Mouse (Mus musculus): ENCODE measurements around the gene Rasl11a. TPM values are rescaled to one million over a fixed set of nuclear protein-coding genes. Genes with fewer than 3 reads are reported as not detected.

Gene Rasl11a
- polyA plus RNA-seq, 1 experiment from 2014 or later = 3.0 TPM

DNA sequence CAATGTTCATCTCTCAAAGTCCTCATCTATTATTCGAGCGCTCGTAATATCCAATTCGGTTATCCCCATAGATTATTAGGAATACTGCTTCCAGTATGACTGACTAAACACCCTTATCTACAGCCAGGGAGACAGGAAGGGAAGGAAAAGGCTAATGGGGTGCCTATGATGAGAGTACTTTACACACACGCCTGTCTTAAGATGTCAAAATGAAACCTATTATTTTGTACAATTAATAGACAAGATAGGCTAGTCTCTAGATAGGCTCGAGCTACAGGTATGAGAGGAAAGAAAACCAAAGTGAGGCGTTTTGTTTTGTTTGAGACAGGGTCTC, 12.5 kb upstream of the Rasl11a start:
- no peaks in the 10 kb centered on the region for H3K27me3 ChIP-seq (ENCODE audit: insufficient read depth, low read length)
- peaks cover 20% of the 10 kb centered on the region for H3K4me1 ChIP-seq (ENCODE audit: insufficient read depth)
- H3K4me3 ChIP-seq (ENCODE audit: low read depth, low read length) = peak overlapping the region; percentile 89
- DNase-seq (no peak), ATAC-seq (peak; percentile 4)
- TF ChIP-seq EP300 (IDR thresholded peaks at IDR 0.05; ENCODE audit: low read depth) = no peak
- TF ChIP-seq CTCF (IDR thresholded peaks at IDR 0.05; ENCODE audit: low read depth) = no peak
- H3K9me3 ChIP-seq (ENCODE audit: low read length) = no peaks in the 10 kb centered on the region
- peaks cover 33% of the 10 kb centered on the region for H3K36me3 ChIP-seq (replicated peaks; ENCODE audit: insufficient read depth, low read length)
- peak overlapping the region; percentile 91 for H3K9ac ChIP-seq (replicated peaks)
- peak overlapping the region; percentile 81 for H3K4me2 ChIP-seq (ENCODE audit: low read depth, low read length)
- H3K27ac ChIP-seq (ENCODE audit: low read depth) = peak overlapping the region; percentile 88
- 48% methylated on average over 7 of the region's 7 CpGs for WGBS (ENCODE audit: insufficient replicate concordance)

DNA sequence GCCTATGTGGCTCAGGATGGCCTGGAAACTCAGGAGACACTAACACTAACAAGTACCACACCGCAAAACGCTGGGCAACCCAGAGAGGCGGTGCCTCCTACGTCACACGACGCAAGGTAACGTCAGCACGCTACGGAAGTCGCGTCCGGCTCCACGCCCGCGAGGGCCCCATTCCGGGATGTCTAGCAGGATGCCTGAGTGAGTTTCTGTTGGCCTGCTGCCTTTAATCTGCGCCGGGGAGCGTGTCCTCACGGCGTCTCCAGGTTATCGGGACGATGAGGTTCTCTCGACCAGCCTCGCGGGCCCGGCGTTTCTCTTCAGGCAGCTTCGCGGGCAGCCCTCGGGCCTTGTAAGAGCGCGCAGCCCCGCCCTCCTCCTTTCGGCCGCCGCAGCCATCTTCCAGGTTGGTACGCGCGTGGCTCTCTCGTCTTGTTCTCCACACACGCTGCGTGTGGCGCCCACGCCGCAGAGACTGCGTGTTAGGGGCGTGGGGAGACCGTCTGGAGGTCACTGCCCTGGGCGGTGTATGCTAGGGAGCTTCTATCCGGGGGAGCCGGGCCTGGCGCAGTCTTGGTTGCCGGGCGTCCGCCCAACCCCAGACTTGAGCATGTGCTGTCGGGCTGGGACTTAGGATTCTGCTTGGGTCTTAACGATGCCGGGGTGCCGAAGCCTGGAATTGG, 12.0 kb upstream of the Rasl11a start, which contains the start of gene Rpl21:
Gene Rpl21 (plus strand): TSS at position 122 of the 680 bp plus-strand sequence.
- Histone ChIP-seq H3K4me2 (ENCODE audit: low read depth, low read length) (peak within 1 kb of the TSS; percentile 81), H3K9me3 (ENCODE audit: low read length) (no peaks in the 10 kb centered on the region), H3K27ac (ENCODE audit: low read depth) (peak within 1 kb of the TSS; percentile 88), H3K4me1 (ENCODE audit: insufficient read depth) (peaks cover 20% of the 10 kb centered on the region), H3K4me3 (ENCODE audit: low read depth, low read length) (peak within 1 kb of the TSS; percentile 89), H3K36me3 (replicated peaks; ENCODE audit: insufficient read depth, low read length) (peaks cover 38% of the 10 kb centered on the region), H3K9ac (replicated peaks) (peak within 1 kb of the TSS; percentile 91), H3K27me3 (ENCODE audit: insufficient read depth, low read length) (no peaks in the 10 kb centered on the region)
- peak; percentile 98 for ATAC-seq
- DNase-seq = peak; percentile 95
- TF ChIP-seq CTCF (IDR thresholded peaks at IDR 0.05; ENCODE audit: low read depth) (0 out of 2 replicates have a peak, but pooled peaks have one; percentile 6), EP300 (IDR thresholded peaks at IDR 0.05; ENCODE audit: low read depth) (peak; percentile 90)
- under 1% methylated on average over 60 of the region's 60 CpGs for WGBS (ENCODE audit: insufficient replicate concordance)

DNA sequence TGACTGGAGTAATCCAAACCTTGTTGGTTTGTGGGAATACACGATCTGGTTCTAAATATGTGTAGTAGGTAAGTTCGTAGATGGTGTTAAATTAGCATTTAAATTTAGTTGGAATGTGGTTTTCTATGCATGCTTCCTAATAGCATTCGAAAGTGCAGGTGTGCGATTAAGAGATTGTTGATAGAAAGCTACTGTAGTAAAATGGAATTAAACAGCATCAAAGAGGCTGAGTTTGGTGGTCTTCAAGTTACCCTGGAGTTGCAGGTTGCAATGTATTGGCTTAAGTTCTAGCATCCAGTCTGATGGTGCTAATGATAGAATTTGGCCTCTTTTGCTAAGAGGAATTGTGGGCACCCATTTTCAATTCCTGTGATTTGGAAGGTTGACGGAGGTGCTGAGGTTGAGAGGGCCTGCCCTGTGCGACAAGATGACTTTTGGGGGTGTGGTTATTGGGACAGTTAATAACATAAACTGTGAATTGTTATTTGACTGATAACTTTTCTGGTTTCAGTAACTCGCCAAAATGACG, 11.1 kb upstream of the Rasl11a start:
- Histone ChIP-seq H3K4me2 (ENCODE audit: low read depth, low read length) (peak overlapping the region; percentile 81), H3K4me3 (ENCODE audit: low read depth, low read length) (peak overlapping the region; percentile 89), H3K36me3 (replicated peaks; ENCODE audit: insufficient read depth, low read length) (peaks cover 46% of the 10 kb centered on the region), H3K27ac (ENCODE audit: low read depth) (peak overlapping the region; percentile 88), H3K27me3 (ENCODE audit: insufficient read depth, low read length) (no peaks in the 10 kb centered on the region), H3K9me3 (ENCODE audit: low read length) (no peaks in the 10 kb centered on the region), H3K9ac (replicated peaks) (peak overlapping the region; percentile 91), H3K4me1 (ENCODE audit: insufficient read depth) (peaks cover 20% of the 10 kb centered on the region)
- 10% methylated on average over 8 of the region's 8 CpGs for WGBS (ENCODE audit: insufficient replicate concordance)
- ATAC-seq (no peak), DNase-seq (no peak)
- TF ChIP-seq EP300 (IDR thresholded peaks at IDR 0.05; ENCODE audit: low read depth) (no peak), CTCF (IDR thresholded peaks at IDR 0.05; ENCODE audit: low read depth) (no peak)

DNA sequence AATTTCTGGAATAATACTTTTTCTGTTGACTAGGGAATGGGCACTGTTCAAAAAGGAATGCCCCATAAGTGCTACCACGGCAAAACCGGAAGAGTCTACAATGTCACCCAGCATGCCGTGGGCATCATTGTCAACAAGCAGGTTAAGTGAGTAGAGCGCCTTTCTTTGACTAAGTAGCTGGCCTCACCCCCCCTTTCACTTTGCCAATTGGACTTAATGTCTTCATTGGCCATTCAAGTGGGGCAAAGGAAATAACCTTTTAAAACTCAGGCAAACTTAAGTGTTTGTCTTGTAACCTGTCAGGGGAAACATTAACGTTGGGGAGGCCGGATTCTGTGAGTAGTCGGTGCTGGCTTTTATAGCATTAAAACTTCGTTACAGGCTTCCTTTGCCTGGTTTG, 9.9 kb upstream of the Rasl11a start:
- H3K4me1 ChIP-seq (ENCODE audit: insufficient read depth) = peaks cover 20% of the 10 kb centered on the region
- no peak overlapping the region for H3K4me3 ChIP-seq (ENCODE audit: low read depth, low read length)
- H3K27me3 ChIP-seq (ENCODE audit: insufficient read depth, low read length) = no peaks in the 10 kb centered on the region
- WGBS (ENCODE audit: insufficient replicate concordance) = 51% methylated on average over 8 of the region's 8 CpGs
- peaks cover 46% of the 10 kb centered on the region for H3K36me3 ChIP-seq (replicated peaks; ENCODE audit: insufficient read depth, low read length)
- no peak overlapping the region for H3K9ac ChIP-seq (replicated peaks)
- H3K27ac ChIP-seq (ENCODE audit: low read depth) = peak overlapping the region; percentile 18; the same call in 1 of the 2 replicates
- peak overlapping the region; percentile 81 for H3K4me2 ChIP-seq (ENCODE audit: low read depth, low read length)
- no peaks in the 10 kb centered on the region for H3K9me3 ChIP-seq (ENCODE audit: low read length)
- TF ChIP-seq EP300 (IDR thresholded peaks at IDR 0.05; ENCODE audit: low read depth) = no peak
- no peak for TF ChIP-seq CTCF (IDR thresholded peaks at IDR 0.05; ENCODE audit: low read depth)
- ATAC-seq (no peak), DNase-seq (no peak)

DNA sequence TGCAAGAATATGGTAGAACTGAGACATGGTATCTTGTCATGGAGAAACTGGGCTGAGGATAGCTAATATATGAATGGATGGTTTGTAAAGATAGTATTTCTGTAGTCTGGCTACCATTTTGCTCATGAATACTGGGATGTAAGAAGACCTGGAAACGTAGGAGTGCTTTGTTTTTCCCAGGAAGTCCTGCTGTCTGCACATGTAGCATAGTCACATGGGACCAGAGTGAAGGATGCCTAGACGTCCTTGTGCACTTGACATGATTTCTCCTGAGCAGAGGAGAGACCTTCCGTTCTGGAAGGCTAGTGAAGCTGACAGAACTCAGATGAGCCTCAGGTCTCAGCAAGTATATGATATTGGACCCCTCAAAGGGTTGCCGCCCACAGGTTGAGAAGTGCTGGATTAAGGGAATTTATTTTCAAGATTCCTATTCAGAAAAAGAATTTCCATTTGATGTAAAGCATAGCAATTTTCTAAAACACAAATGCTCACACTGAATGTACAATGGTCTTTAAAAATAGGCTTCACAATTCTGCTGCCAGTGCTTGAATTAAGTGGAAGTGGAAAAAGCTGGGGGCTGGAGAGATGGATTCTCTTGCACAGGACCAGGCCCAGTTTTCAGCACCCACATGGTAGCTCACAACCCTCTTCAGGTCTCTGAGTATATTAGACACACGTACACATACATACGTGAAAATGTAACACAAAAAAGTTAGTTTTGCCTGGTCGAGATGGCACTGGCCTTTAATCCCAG, 6.7 kb upstream of the Rasl11a start:
- no peak overlapping the region for H3K4me2 ChIP-seq (ENCODE audit: low read depth, low read length)
- peaks cover 46% of the 10 kb centered on the region for H3K36me3 ChIP-seq (replicated peaks; ENCODE audit: insufficient read depth, low read length)

More for the DNA sequence above, 6.7 kb upstream of the Rasl11a start:
- 68% methylated on average over 7 of the region's 7 CpGs for WGBS (ENCODE audit: insufficient replicate concordance)
- Histone ChIP-seq H3K27me3 (ENCODE audit: insufficient read depth, low read length) (no peaks in the 10 kb centered on the region), H3K27ac (ENCODE audit: low read depth) (no peak overlapping the region), H3K9me3 (ENCODE audit: low read length) (no peaks in the 10 kb centered on the region), H3K4me3 (ENCODE audit: low read depth, low read length) (no peak overlapping the region), H3K9ac (replicated peaks) (no peak overlapping the region), H3K4me1 (ENCODE audit: insufficient read depth) (peaks cover 14% of the 10 kb centered on the region)
- TF ChIP-seq CTCF (IDR thresholded peaks at IDR 0.05; ENCODE audit: low read depth) (no peak), EP300 (IDR thresholded peaks at IDR 0.05; ENCODE audit: low read depth) (no peak)
- DNase-seq (no peak), ATAC-seq (no peak)

Measured in liver, postnatal 0 days (tissue).